Mouse (Mus musculus) embryonic facial prominence, embryonic 10.5 days (tissue): ENCODE data around the gene Syne2. TPM values are rescaled to one million over a fixed set of nuclear protein-coding genes. Genes with fewer than 3 reads are reported as not detected.
"Not testable (repeated sequence)": the region's sequence is repeated elsewhere in the genome, so short reads cannot be mapped to it uniquely, and the experiment has no call there.

Experiments used
- DNase-seq: peaks from one replicate; pipeline ENCODE4 v3.0.0-alpha.2; 2017; ENCODE audit warnings: low spot score
- H3K27ac ChIP-seq: fragments of 300-500 bp; sonication (generic); replicated peaks from 2 replicates; pipeline ENCODE4 v1.5.1; 2016; ENCODE audit warnings: mild to moderate bottlenecking
- H3K27me3 ChIP-seq: fragments of 300-500 bp; sonication (generic); replicated peaks from 2 replicates; pipeline ENCODE4 v1.6.1; 2016; ENCODE audit warnings: low read depth, mild to moderate bottlenecking; ENCODE audit not compliant: poor library complexity, severe bottlenecking
- H3K36me3 ChIP-seq: fragments of 300-500 bp; sonication (generic); replicated peaks from 2 replicates; pipeline ENCODE4 v1.6.1; 2016; ENCODE audit warnings: mild to moderate bottlenecking, moderate library complexity
- H3K4me1 ChIP-seq: fragments of 300-500 bp; sonication (generic); 2 replicates; pipeline ENCODE4 v1.6.1; 2016
- H3K4me3 ChIP-seq: fragments of 300-500 bp; sonication (generic); 2 replicates; pipeline ENCODE4 v1.5.1; 2016; ENCODE audit warnings: mild to moderate bottlenecking, moderate library complexity
- H3K9me3 ChIP-seq: fragments of 300-500 bp; sonication (generic); 2 replicates; pipeline ENCODE4 v1.6.1; 2016; ENCODE audit warnings: mild to moderate bottlenecking
- WGBS: fragments of 180-500 bp; shearing (Covaris S2); methylation state at CpG from one replicate; pipeline ENCODE4 v1.1.7; 2016; 5-methylcytosine and 5-hydroxymethylcytosine counted together
- polyA plus RNA-seq: library from polyadenylated mRNA; unstranded; fragments of >200 nt; fragmentation: Nextera tagmentation; extraction: Ambion mirVana; gene quantifications from 2 replicates; pipeline ENCODE4 v1.2.1, GENCODE M21; 2016

Syne2 gene
- 94.6 and 95.3 TPM in 2 replicates for polyA plus RNA-seq

DNA sequence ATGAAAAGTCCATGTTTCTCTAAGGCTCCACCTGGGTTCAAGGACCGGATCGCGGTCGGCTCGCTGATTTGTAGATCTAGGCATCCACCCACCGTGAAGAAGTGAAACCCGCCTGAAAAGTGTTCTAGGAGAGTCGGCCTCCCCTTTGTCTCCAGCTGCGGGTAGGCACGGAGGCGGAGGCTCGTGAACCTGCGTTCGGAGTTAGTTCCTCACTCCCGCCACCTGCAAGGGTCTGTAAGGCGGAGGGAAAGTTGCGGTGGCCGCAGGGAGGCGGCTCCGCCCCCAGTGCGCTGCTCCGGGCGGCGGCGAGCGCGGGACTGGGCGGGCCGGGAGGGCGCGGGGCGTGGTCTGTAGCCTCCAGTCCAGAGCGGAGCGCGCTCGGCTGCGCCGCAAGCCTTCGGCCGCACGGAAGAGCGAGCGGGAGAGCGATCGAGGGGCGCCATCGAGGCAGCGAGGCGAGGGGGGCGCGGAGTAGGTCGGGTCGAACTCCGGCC lies at the start of gene Syne2:
TSS of gene Syne2 (plus strand) at position 176 of the 494 bp plus-strand sequence.
- H3K27me3 ChIP-seq = peaks cover 30% of the 10 kb centered on the region; the same call in 1 of the 2 replicates
- H3K4me3 ChIP-seq = peak within 1 kb of the TSS; percentile 95
- H3K27ac ChIP-seq = peak within 1 kb of the TSS; percentile 97
- DNase-seq = peak; percentile 92
- under 1% methylated on average over 54 of the region's 54 CpGs for WGBS
- H3K36me3 ChIP-seq = no peaks in the 10 kb centered on the region
- H3K9me3 ChIP-seq = no peaks in the 10 kb centered on the region
- H3K4me1 ChIP-seq = peaks cover 51% of the 10 kb centered on the region

DNA sequence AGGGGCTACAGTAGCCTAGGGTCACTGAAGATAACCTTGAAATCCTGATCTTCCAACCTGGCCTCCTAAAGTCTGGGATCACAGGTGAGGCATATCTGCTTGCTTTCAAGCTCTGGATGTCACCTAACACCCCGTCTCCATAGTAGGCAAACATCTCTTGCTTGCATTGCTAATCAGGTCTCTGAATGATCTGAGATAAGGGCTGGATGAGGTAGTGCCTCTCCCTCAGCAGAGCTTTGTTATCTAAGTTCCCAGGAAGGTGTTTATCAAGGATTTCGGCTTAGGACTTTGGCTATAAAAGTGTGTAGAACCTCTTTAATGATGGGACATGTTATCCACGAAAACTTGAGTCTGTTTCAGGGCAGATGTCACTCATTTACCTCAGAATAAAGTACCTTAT lies 46.5 kb upstream of the Syne2 start:
- no peak for DNase-seq
- 63% methylated on average over 3 of the region's 3 CpGs for WGBS
- no peaks in the 10 kb centered on the region for H3K36me3 ChIP-seq
- no peak overlapping the region for H3K4me3 ChIP-seq
- H3K27me3 ChIP-seq = no peaks in the 10 kb centered on the region
- H3K27ac ChIP-seq = no peak overlapping the region
- no peaks in the 10 kb centered on the region for H3K9me3 ChIP-seq
- peaks cover 9% of the 10 kb centered on the region for H3K4me1 ChIP-seq

DNA sequence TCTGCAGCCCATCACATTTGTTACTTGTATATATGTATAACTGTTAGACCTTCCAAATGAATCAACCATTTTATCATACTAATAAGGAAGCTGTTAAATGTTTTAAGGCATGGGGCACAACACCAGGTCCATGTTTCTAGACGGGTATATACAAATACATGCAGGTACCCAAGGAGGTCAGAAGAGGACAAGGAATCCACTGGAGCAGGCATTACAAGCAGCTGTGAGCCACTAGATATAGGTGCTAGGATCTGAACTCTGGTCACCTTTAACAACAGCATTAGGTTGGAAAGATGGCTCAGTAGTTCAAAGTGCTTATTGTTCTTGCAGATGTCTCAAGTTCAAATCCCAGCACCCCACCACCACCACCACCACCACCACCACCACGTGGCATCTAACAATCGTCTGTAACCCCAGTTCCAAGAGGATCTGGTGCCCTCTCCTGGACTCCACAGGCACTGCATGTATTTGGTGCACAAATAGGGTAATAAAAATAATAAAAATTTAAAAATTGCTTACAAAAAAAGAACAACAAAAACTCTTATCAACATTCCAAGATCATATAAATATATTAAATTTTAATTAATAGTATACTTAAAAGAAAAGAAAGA lies 45.4 kb upstream of the Syne2 start:
- Histone ChIP-seq H3K4me1 (no peaks in the 10 kb centered on the region), H3K4me3 (no peak overlapping the region), H3K9me3 (no peaks in the 10 kb centered on the region), H3K36me3 (no peaks in the 10 kb centered on the region), H3K27ac (no peak overlapping the region), H3K27me3 (no peaks in the 10 kb centered on the region)
- WGBS = 28% methylated on average over 3 of the region's 3 CpGs
- peak; percentile 57 for DNase-seq

DNA sequence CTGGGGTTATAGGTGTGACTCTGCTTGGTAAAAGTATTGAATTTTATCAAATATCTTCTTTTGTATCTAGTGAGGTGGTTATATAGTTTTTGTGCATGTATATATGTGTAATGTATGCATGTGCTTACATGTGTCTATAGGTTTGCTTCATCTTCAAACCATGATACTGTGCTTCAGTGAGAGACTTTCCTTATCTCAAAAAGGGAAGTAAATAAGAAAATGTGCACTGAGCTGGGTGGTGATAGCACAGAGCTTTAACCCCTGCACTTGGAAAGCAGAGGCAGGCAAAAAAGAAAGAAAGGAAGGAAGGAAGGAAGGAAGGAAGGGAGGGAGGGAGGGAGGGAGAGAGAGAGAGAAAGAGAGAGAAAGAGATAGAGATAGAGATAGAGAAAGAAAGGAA lies 36.5 kb upstream of the Syne2 start:
- Histone ChIP-seq H3K9me3 (no peaks in the 10 kb centered on the region), H3K27me3 (no peaks in the 10 kb centered on the region), H3K4me3 (no peak overlapping the region), H3K4me1 (no peaks in the 10 kb centered on the region), H3K36me3 (no peaks in the 10 kb centered on the region), H3K27ac (no peak overlapping the region)
- DNase-seq = no peak

DNA sequence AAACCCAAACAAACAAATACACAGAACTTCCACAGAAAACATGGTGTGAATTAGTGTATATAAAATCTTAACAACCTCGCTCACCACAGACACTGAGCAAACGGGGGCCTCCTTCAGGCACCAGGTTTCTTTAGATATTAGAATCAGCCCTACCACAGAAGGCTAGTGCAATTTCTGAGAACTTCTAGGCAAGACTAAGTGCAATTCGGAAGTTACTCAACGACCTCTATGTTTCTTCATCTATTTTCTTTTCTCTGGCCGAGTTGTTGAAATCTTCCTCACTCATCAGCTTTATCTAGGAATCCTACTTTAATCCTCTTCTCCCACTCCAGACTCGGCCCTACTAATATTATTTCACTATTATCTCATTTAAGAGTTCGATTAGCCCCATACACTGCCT lies 35.9 kb upstream of the Syne2 start:
- no peaks in the 10 kb centered on the region for H3K9me3 ChIP-seq
- H3K4me3 ChIP-seq = no peak overlapping the region
- no peak overlapping the region for H3K27ac ChIP-seq
- WGBS = 86% methylated on average over 7 of the region's 7 CpGs
- DNase-seq = no peak
- no peaks in the 10 kb centered on the region for H3K27me3 ChIP-seq
- H3K36me3 ChIP-seq = no peaks in the 10 kb centered on the region
- H3K4me1 ChIP-seq = no peaks in the 10 kb centered on the region

DNA sequence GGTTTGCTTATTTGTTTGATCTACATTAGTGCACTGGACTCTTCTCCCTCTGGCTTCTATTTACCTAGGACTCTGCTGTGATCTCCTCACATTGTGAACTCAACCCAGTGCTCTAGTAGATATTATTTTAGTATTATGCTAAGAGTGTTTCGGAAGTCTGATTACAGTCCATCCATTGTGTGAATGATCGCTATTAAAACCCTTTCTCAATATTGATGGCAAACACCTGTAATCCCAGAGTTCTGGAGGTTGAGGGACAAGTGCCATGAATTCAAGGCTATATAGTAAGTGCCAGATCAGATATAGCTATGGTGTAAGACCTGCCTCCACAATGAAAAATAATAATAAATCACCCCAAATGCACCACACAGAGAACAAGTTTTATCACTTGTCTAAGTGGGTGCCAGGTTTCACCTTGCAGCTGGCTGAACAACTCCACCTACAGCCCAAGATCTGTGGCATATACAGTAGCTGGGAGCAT lies 33.6 kb upstream of the Syne2 start:
- Histone ChIP-seq H3K4me3 (no peak overlapping the region), H3K36me3 (no peaks in the 10 kb centered on the region), H3K9me3 (no peaks in the 10 kb centered on the region), H3K27me3 (no peaks in the 10 kb centered on the region), H3K27ac (no peak overlapping the region), H3K4me1 (no peaks in the 10 kb centered on the region)
- WGBS = 89% methylated on average over 2 of the region's 2 CpGs
- DNase-seq = no peak

DNA sequence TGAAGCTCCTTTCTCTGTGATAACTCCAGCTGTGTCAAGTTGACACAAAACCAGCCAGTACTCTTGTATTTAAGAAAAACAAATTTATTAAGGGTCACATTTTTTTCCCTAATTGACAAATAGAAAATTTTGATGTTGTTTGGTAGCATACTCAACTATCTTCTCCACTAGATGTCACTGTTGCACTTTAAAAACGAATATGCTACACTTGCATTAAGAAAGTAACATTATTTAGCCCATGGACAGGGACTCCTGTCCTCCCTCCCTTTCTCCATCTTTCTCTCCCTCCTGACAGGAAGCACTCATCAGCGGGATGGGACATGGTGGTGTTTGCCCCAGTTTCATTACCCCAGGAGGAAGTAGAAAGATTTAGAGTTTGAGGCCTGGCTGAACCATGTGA lies 31.3 kb upstream of the Syne2 start:
- H3K4me1 ChIP-seq, DNase-seq, H3K9me3 ChIP-seq, H3K36me3 ChIP-seq, H3K4me3 ChIP-seq, H3K27me3 ChIP-seq, H3K27ac ChIP-seq: not testable (repeated sequence)
- 2% methylated on average over 2 of the region's 2 CpGs for WGBS

DNA sequence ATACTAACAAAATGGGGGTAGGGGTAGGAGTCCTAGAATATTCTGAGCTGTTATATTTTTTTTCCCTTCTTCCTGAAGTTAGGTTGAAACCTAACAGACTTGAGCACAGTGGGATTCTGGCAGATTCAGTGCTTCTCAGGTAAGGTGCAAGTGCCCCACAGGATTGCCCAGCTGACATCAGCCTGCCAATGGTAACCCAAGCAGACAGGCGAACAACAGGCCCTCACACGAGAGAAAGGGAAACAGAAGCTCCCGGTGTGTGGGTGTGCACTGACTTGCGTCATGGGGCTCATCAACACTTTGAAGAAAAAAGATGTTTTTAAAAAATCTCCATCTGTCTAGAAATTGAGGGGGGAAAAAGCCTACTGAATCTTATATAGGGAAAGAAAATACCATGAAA lies 28.5 kb upstream of the Syne2 start:
- no peak overlapping the region for H3K4me3 ChIP-seq
- no peak overlapping the region for H3K27ac ChIP-seq
- no peak for DNase-seq
- no peaks in the 10 kb centered on the region for H3K27me3 ChIP-seq
- H3K9me3 ChIP-seq = no peaks in the 10 kb centered on the region
- no peaks in the 10 kb centered on the region for H3K4me1 ChIP-seq
- 64% methylated on average over 4 of the region's 4 CpGs for WGBS
- H3K36me3 ChIP-seq = no peaks in the 10 kb centered on the region

DNA sequence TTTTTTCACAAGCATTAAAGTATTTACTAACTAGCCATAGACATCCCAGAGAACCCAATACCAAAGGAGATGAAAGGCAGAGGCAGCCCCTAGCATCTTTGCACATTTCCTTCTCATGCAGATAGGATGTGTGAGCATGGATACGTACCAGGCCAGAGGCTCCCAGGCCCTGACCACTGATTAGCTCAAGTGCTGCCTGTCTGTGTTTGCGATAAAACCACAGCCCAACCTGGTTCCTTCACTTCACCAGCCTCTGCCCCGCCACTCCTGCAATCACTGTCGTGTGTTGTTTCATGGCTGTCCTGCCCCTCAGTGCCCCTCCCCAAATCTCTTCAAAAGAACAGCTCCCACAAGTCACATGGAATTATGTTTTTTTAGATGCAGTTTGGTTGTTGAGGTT lies 23.4 kb upstream of the Syne2 start:
- Histone ChIP-seq H3K4me3 (no peak overlapping the region), H3K36me3 (no peaks in the 10 kb centered on the region), H3K9me3 (no peaks in the 10 kb centered on the region), H3K27me3 (no peaks in the 10 kb centered on the region), H3K27ac (no peak overlapping the region), H3K4me1 (no peaks in the 10 kb centered on the region)
- no peak for DNase-seq
- WGBS = 76% methylated on average over 4 of the region's 4 CpGs

DNA sequence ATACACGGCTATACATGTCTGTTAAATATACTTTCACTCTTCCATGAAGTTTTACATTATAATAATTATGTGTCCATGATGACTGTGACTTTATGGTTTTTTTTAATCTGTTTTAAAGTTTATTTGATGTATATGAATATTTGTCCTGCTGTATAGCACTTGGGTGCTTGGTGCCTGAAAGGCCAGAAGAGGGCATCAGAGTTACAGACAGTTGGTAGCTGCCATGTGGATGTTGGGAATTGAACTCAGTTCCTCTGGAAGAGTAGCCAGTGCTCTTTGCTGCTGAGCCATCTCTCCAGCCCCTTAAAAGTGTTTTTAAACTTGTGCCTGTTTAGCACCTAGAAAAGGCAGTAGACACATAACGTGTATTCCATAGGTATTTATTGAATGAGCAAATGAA lies 21.4 kb upstream of the Syne2 start:
- Histone ChIP-seq H3K4me3 (no peak overlapping the region), H3K36me3 (no peaks in the 10 kb centered on the region), H3K27me3 (no peaks in the 10 kb centered on the region), H3K9me3 (no peaks in the 10 kb centered on the region), H3K4me1 (no peaks in the 10 kb centered on the region), H3K27ac (no peak overlapping the region)
- 72% methylated on average over 2 of the region's 2 CpGs for WGBS
- DNase-seq = peak; percentile 14

DNA sequence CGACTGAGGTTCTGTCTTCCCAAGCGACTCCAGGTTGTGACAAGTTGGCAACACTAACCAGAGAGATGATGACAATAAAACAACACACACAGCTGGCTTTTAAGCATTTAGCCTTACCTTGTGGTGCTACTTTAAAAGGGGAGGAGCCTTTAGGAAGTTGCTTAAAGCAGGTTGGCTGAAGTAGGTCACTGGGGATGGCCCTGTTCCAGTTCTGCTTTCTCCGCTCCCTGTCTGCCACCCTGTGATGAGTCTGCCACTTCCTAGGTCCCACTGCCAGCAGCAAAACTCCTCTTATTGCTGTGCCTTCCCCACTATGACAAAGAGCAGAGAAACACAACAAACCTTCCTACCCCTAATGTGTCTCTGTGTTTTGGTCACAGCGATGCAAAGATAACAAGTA lies 11.7 kb upstream of the Syne2 start:
- Histone ChIP-seq H3K4me1 (no peaks in the 10 kb centered on the region), H3K36me3 (no peaks in the 10 kb centered on the region), H3K9me3 (no peaks in the 10 kb centered on the region), H3K27ac (no peak overlapping the region), H3K27me3 (no peaks in the 10 kb centered on the region), H3K4me3 (no peak overlapping the region)
- WGBS = 86% methylated on average over 4 of the region's 4 CpGs
- DNase-seq = no peak

DNA sequence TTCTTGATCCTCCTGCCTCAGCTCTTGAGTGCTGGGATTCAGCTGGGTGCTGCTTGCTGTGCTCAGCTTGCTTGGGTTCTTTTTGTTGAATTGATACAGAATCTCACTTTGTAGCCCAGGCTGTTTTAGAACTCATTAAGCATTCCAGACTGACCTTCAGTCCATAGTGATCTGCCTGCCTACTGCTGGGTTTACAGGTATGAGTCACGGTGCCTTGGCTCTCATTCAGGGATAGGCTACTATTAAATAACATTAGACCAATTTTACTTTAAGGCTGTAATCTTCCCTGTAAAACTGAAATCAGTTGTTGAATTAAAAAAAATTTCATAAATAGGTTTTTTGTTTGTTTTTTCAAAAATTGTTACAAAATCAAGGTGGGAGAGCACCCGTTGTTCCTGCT lies 4.2 kb upstream of the Syne2 start:
- Histone ChIP-seq H3K9me3 (no peaks in the 10 kb centered on the region), H3K4me1 (peaks cover 13% of the 10 kb centered on the region), H3K4me3 (no peak overlapping the region), H3K36me3 (no peaks in the 10 kb centered on the region), H3K27me3 (peaks cover 26% of the 10 kb centered on the region; the same call in 1 of the 2 replicates), H3K27ac (no peak overlapping the region)
- DNase-seq = no peak
- 94% methylated on average over 2 of the region's 2 CpGs for WGBS

DNA sequence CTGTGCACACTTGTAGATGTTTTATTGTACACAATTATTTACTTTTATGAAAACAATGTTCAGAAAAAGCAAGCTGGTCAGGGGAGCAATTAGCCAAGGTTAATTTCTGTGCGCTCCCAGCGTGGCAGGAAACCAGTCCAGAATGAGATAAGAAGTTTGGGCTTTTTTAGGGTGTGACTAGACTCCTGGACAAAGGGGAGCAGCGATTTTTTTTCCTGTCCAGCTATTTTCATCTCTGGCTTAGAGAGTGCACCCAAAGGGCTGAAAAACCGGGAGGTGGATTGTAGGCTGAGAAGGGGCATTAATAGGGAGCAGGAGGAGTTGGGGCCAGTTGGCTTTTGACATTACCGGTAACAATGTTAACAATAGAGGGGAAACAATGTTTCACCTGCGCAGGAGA lies 3.4 kb upstream of the Syne2 start:
- no peak for DNase-seq
- Histone ChIP-seq H3K4me3 (no peak overlapping the region), H3K4me1 (peaks cover 19% of the 10 kb centered on the region), H3K36me3 (no peaks in the 10 kb centered on the region), H3K27me3 (peaks cover 27% of the 10 kb centered on the region; the same call in 1 of the 2 replicates), H3K9me3 (no peaks in the 10 kb centered on the region), H3K27ac (no peak overlapping the region)
- WGBS = 81% methylated on average over 6 of the region's 6 CpGs
